Mouse (Mus musculus) lung, postnatal 0 days (tissue): ENCODE data around the gene Zdhhc13.

Experiments
- CTCF ChIP-seq: IDR thresholded peaks from 2 replicates; pipeline ENCODE4 v1.5.1; 2016; ENCODE audit warnings: antibody characterized with exemption, mild to moderate bottlenecking
- EP300 ChIP-seq: IDR thresholded peaks from 2 replicates; pipeline ENCODE4 v1.6.1; 2016; ENCODE audit warnings: antibody characterized with exemption, mild to moderate bottlenecking, control low read depth

- TF ChIP-seq EP300, result no peak
- no peak for TF ChIP-seq CTCF
These were observed 73.0 kb downstream of the Zdhhc13 start for GRCm38 (mm10) chr7:48861796-48862195.
